28 mouse cellular contexts compared by ENCODE assay signal in the genomic region with DNA sequence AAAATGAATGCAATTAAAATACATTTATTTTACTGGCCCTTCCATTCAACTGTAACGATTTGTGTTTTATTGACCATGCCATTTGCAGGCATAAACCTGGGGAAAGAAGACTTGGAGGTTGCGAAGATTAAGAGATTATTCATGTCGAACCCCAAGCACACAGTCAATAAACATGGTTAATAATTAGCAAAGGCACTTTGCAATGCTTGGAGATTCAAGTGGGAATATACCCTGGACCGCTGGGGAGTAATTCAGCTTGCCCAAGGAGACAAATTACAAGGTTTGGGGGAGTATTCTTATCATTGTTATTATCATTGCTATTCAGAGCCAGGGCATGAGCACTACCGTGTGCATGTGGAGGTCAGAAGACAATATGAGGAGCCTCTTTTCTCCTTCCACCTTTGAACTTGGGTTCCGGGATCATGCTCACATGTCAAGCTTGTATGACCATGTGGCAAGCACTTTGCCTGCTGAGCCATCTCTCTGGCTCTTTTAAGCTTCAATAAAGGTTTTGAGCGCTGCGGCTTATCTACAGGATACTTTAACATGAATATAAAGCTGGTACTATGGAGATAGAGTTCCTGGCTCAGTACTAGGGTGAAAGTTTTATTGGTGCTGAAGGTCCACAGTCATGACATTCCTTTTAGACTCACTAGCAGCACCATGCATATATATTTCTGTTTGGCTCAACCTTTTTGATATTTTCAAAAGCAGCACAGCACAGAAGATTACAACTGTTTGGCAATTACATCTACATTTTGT. TPM values are rescaled to one million over a fixed set of nuclear protein-coding genes. Genes with fewer than 3 reads are reported as not detected.
DNase-seq lines count a peak whose midpoint lies in the region; ATAC-seq and TF ChIP-seq lines count a peak whose summit lies in the region.
"Had no signal": no experiment of that assay in that cellular context is flagged by ENCODE, and none has a peak within 500 bp of the region (broad histone marks: within the 10 kb centered on the region; RNA-seq: fewer than 3 reads in every experiment).

No protein-coding gene starts in this region.

- H3K27ac ChIP-seq in kidney, adult 2 months (ENCODE audit: insufficient read depth, low read depth, low read length) = no peak overlapping the region
- H3K27ac ChIP-seq in kidney, embryonic 16.5 days (ENCODE audit: low read length) = peak overlapping the region; percentile 43
- H3K27ac ChIP-seq in liver, adult 2 months (replicated peaks; ENCODE audit: insufficient read depth, low read depth, low read length) = no peak overlapping the region
- no peak overlapping the region for H3K27ac ChIP-seq in liver, embryonic 12.5 days
- H3K27ac ChIP-seq: embryonic facial prominence, embryonic 10.5 days; embryonic facial prominence, embryonic 13.5 days; forebrain, embryonic 12.5 days; forebrain, embryonic 15.5 days; heart, embryonic 15.5 days; hindbrain, embryonic 12.5 days had no signal

- WGBS in kidney, adult 2 months = 51% methylated on average over 8 of the region's 8 CpGs
- WGBS in kidney, embryonic 16.5 days = 68% methylated on average over 8 of the region's 8 CpGs
- 66% methylated on average over 8 of the region's 8 CpGs for WGBS in liver, adult 2 months
- WGBS in liver, embryonic 12.5 days (ENCODE audit: insufficient replicate concordance) = 74% methylated on average over 8 of the region's 8 CpGs

- DNase-seq in kidney, adult 2 months = peak; percentile 33
- no peak for DNase-seq in kidney, adult 18-20 months
- no peak for DNase-seq in kidney, postnatal 14 days
- DNase-seq in liver, adult 2 months (ENCODE audit: extremely low read depth, low read depth, low spot score) = peak; percentile 4
- no peak for DNase-seq in right cerebral cortex, adult 18-20 months
- no peak for DNase-seq in heart, postnatal 14 days
- DNase-seq: adrenal gland, adult 8-10 months; adrenal gland, postnatal 25 days; cerebellum, adult 11-12 months; cerebellum, adult 8-10 months; cerebellum, postnatal 10 days; cerebellum, postnatal 36 days; embryo, embryonic 11 days; gastrocnemius, postnatal 25 days; heart, adult 18-20 months; heart, postnatal 10 days had no signal

- 0 out of 2 replicates have a peak overlapping the region, but pooled peaks have one; percentile 21 for H3K4me2 ChIP-seq in kidney, embryonic 16.5 days (replicated peaks; ENCODE audit: low read depth, low read length)
- no peak overlapping the region for H3K4me2 ChIP-seq in liver, embryonic 12.5 days
- H3K4me2 ChIP-seq: embryonic facial prominence, embryonic 13.5 days; forebrain, embryonic 12.5 days; forebrain, embryonic 15.5 days; heart, embryonic 12.5 days; heart, embryonic 15.5 days; hindbrain, embryonic 12.5 days had no signal

- TF ChIP-seq POLR2A in kidney, adult 2 months (IDR thresholded peaks at IDR 0.05; ENCODE audit: low read depth, low read length) = no peak
- no peak for TF ChIP-seq POLR2A in liver, adult 2 months (IDR thresholded peaks at IDR 0.05; ENCODE audit: extremely low read depth, insufficient read depth, low read length)

- intact Hi-C loops in heart, postnatal 14 days (cut with DNase I) = no loop called here

- H3K9ac ChIP-seq in kidney, embryonic 16.5 days (replicated peaks; ENCODE audit: low read length) = no peak overlapping the region
- H3K9ac ChIP-seq in liver, adult 2 months (ENCODE audit: low read depth, low read length) = no peak overlapping the region
- H3K9ac ChIP-seq in liver, embryonic 12.5 days = no peak overlapping the region
- H3K9ac ChIP-seq: embryonic facial prominence, embryonic 13.5 days; forebrain, embryonic 12.5 days; forebrain, embryonic 15.5 days; heart, embryonic 12.5 days; heart, embryonic 15.5 days; hindbrain, embryonic 12.5 days had no signal

- H3K4me3 ChIP-seq in kidney, adult 2 months (ENCODE audit: insufficient read depth, low read depth, low read length) = no peak overlapping the region
- H3K4me3 ChIP-seq in kidney, embryonic 16.5 days (ENCODE audit: low read length) = no peak overlapping the region
- no peak overlapping the region for H3K4me3 ChIP-seq in liver, adult 2 months (ENCODE audit: insufficient read depth, low read depth, low read length)
- H3K4me3 ChIP-seq in liver, embryonic 12.5 days = no peak overlapping the region
- H3K4me3 ChIP-seq: embryonic facial prominence, embryonic 10.5 days; embryonic facial prominence, embryonic 13.5 days; erythroblast, embryonic 14.5 days; forebrain, embryonic 12.5 days; forebrain, embryonic 15.5 days; heart, embryonic 12.5 days; heart, embryonic 15.5 days; hindbrain, embryonic 12.5 days had no signal

- H3K27me3 ChIP-seq in kidney, adult 2 months (replicated peaks; ENCODE audit: control insufficient read depth, insufficient read depth, low read length) = no peaks in the 10 kb centered on the region
- no peaks in the 10 kb centered on the region for H3K27me3 ChIP-seq in kidney, embryonic 16.5 days (ENCODE audit: insufficient read depth, low read length)
- no peaks in the 10 kb centered on the region for H3K27me3 ChIP-seq in liver, adult 2 months (ENCODE audit: control insufficient read depth, insufficient read depth, low read length)
- peaks cover 5% of the 10 kb centered on the region; the same call in 1 of the 2 replicates for H3K27me3 ChIP-seq in liver, embryonic 12.5 days (replicated peaks)
- H3K27me3 ChIP-seq: forebrain, embryonic 15.5 days; heart, embryonic 12.5 days; heart, embryonic 15.5 days; hindbrain, embryonic 12.5 days had no signal

- H3K79me2 ChIP-seq in liver, adult 2 months (ENCODE audit: control insufficient read depth, insufficient read depth, low read length) = no peaks in the 10 kb centered on the region

- H3K36me3 ChIP-seq in kidney, adult 2 months (ENCODE audit: control insufficient read depth, insufficient read depth, low read length) = no peaks in the 10 kb centered on the region
- H3K36me3 ChIP-seq in kidney, embryonic 16.5 days (ENCODE audit: insufficient read depth, low read length) = no peaks in the 10 kb centered on the region
- no peaks in the 10 kb centered on the region for H3K36me3 ChIP-seq in liver, adult 2 months (ENCODE audit: control insufficient read depth, insufficient read depth, low read length)
- H3K36me3 ChIP-seq in liver, embryonic 12.5 days = no peaks in the 10 kb centered on the region
- H3K36me3 ChIP-seq: embryonic facial prominence, embryonic 10.5 days; embryonic facial prominence, embryonic 13.5 days; forebrain, embryonic 12.5 days; forebrain, embryonic 15.5 days; heart, embryonic 12.5 days; heart, embryonic 15.5 days; hindbrain, embryonic 12.5 days had no signal

- ATAC-seq in kidney, embryonic 16.5 days (ENCODE audit: low FRiP score, low TSS enrichment) = peak; percentile 49; the same call in 1 of the 2 replicates
- ATAC-seq in liver, embryonic 12.5 days = no peak
- ATAC-seq: activated CD4-positive, CD25-positive, alpha-beta regulatory T cell, adult 4 months; forebrain, embryonic 15.5 days had no signal

- no peak for TF ChIP-seq CTCF in kidney, adult 2 months (conservative IDR thresholded peaks at IDR 0.05; ENCODE audit: insufficient read depth, insufficient read length, low read depth, low read length)
- no peak for TF ChIP-seq CTCF in liver, adult 2 months (IDR thresholded peaks at IDR 0.05; ENCODE audit: low read depth, low read length)

- no peaks in the 10 kb centered on the region; the same call in 1 of the 2 replicates for H3K4me1 ChIP-seq in kidney, adult 2 months (ENCODE audit: control insufficient read depth, insufficient read depth, low read length)
- peaks cover 6% of the 10 kb centered on the region; the same call in 1 of the 2 replicates for H3K4me1 ChIP-seq in kidney, embryonic 16.5 days (ENCODE audit: insufficient read depth, low read length)
- no peaks in the 10 kb centered on the region for H3K4me1 ChIP-seq in liver, adult 2 months (ENCODE audit: control insufficient read depth, insufficient read depth, low read length)
- H3K4me1 ChIP-seq in liver, embryonic 12.5 days = no peaks in the 10 kb centered on the region
- H3K4me1 ChIP-seq: embryonic facial prominence, embryonic 10.5 days; embryonic facial prominence, embryonic 13.5 days; forebrain, embryonic 12.5 days; forebrain, embryonic 15.5 days; heart, embryonic 12.5 days; heart, embryonic 15.5 days; hindbrain, embryonic 12.5 days had no signal

- H3K9me3 ChIP-seq in kidney, embryonic 16.5 days (ENCODE audit: low read length) = no peaks in the 10 kb centered on the region
- no peaks in the 10 kb centered on the region for H3K9me3 ChIP-seq in liver, embryonic 12.5 days (replicated peaks)
- H3K9me3 ChIP-seq: embryonic facial prominence, embryonic 10.5 days; embryonic facial prominence, embryonic 13.5 days; forebrain, embryonic 12.5 days; forebrain, embryonic 15.5 days; heart, embryonic 12.5 days; heart, embryonic 15.5 days; hindbrain, embryonic 12.5 days had no signal

RNA-seq across cellular contexts. Expression of a gene that starts 5.6 kb away (rescaled TPM):
- 37.1 and 41.9 TPM in 2 replicates for polyA plus RNA-seq in kidney, adult 2 months (2012; rRNA removed)
- polyA plus RNA-seq in kidney, embryonic 16.5 days (2015; fragmentation: Nextera tagmentation; extraction: Ambion mirVana) = 25.1 and 26.3 TPM in 2 replicates
- 0.07 TPM in 1 of 2 replicates, not detected in the other for total RNA-seq in liver, adult 2 months (2014; rRNA removed)
- 0.02 and 0.04 TPM in 2 replicates for polyA plus RNA-seq in liver, adult 2 months (2012; rRNA removed)
- 0.22 and 0.43 TPM in 2 replicates for polyA plus RNA-seq in liver, embryonic 12.5 days (2016; fragmentation: Nextera tagmentation; extraction: Ambion mirVana)
- 1 to 10 TPM in 1 of 2 experiments, under 1 TPM in 1; 0.84 to 1.1 TPM for total RNA-seq in heart, postnatal 14 days (2021)
- polyA plus RNA-seq: embryonic facial prominence, embryonic 10.5 days; forebrain, embryonic 15.5 days had no signal

RNA-seq across cellular contexts. Expression of a gene that starts 59.6 kb away (rescaled TPM):
- 0.20 TPM in 1 of 2 replicates, not detected in the other for polyA plus RNA-seq in kidney, adult 2 months (2012; rRNA removed)
- polyA plus RNA-seq in kidney, embryonic 16.5 days (2015; fragmentation: Nextera tagmentation; extraction: Ambion mirVana) = 0.21 and 0.23 TPM in 2 replicates
- not detected in 2 replicates for total RNA-seq in liver, adult 2 months (2014; rRNA removed)
- polyA plus RNA-seq in liver, adult 2 months (2012; rRNA removed) = not detected in 2 replicates
- polyA plus RNA-seq in liver, embryonic 12.5 days (2016; fragmentation: Nextera tagmentation; extraction: Ambion mirVana) = not detected in 2 replicates
- 10 to 100 TPM; 21.6 to 24.4 TPM for total RNA-seq in heart, postnatal 14 days (2021)
- total RNA-seq: adrenal gland, postnatal 25 days had no signal
- polyA plus RNA-seq: embryonic facial prominence, embryonic 10.5 days; embryonic facial prominence, embryonic 13.5 days; erythroblast, embryonic 14.5 days; forebrain, embryonic 15.5 days; gonadal fat pad, adult 2 months; hindbrain, embryonic 12.5 days had no signal

Comparison
In these comparisons a context has a peak if more than half of its experiments do, and no peak if none do; other contexts are left out.
1. DNase-seq: peak in kidney, adult 2 months (single experiment) and liver, adult 2 months (single experiment); none in kidney, adult 18-20 months (single experiment), kidney, postnatal 14 days (single experiment), right cerebral cortex, adult 18-20 months (single experiment) and heart, postnatal 14 days (0 of 2).
2. RNA of a gene that starts 5.6 kb away (polyA plus RNA-seq): 37.1 to 41.9 TPM in kidney, adult 2 months and 25.1 to 26.3 TPM in kidney, embryonic 16.5 days; 0.22 to 0.43 TPM in liver, embryonic 12.5 days and 0.02 to 0.04 TPM in liver, adult 2 months; every median in the first group is over 10 times any median in the second.